Mouse (Mus musculus) spleen, adult 2 months (tissue): Measurements from ENCODE around the gene Mnt. TPM values are rescaled to one million over a fixed set of nuclear protein-coding genes. Genes with fewer than 3 reads are reported as not detected.
A peak's percentile ranks its signal among the peaks of the same experiment; 100 is the strongest.

Source experiments
- DNase-seq, 2 experiments: peaks; one replicate each; pipeline versions ENCODE4 v3.0.0 to v3.0.0-alpha.2; 2012 to 2021; ENCODE audit warnings: low spot score in 2 of 2, low read depth in 1 of 2
- H3K27ac ChIP-seq: fragments of 200-500 bp; 2 replicates; pipeline ENCODE4 v1.5.1; 2012; ENCODE audit warnings: low read length, inconsistent platforms; ENCODE audit not compliant: insufficient read depth
- H3K27me3 ChIP-seq: fragments of 200-500 bp; 2 replicates; pipeline ENCODE4 v1.6.1; 2012; ENCODE audit warnings: mild to moderate bottlenecking, moderate library complexity, low read length, inconsistent platforms; ENCODE audit not compliant: control insufficient read depth, insufficient read depth
- H3K36me3 ChIP-seq: fragments of 200-500 bp; 2 replicates; pipeline ENCODE4 v1.6.1; 2012; ENCODE audit warnings: mild to moderate bottlenecking, low read length, inconsistent platforms; ENCODE audit not compliant: control insufficient read depth, insufficient read depth
- H3K4me1 ChIP-seq: fragments of 200-500 bp; 2 replicates; pipeline ENCODE4 v1.6.1; 2011; ENCODE audit warnings: inconsistent platforms; ENCODE audit not compliant: control insufficient read depth, insufficient read depth, insufficient read length
- H3K4me3 ChIP-seq: fragments of 200-500 bp; 2 replicates; pipeline ENCODE4 v1.5.1; 2011; ENCODE audit warnings: mild to moderate bottlenecking, inconsistent platforms; ENCODE audit not compliant: insufficient read depth, insufficient read length; ENCODE audit errors: extremely low read depth
- CTCF ChIP-seq: fragments of 200-500 bp; IDR thresholded peaks from 2 replicates; pipeline ENCODE4 v1.5.1; 2011; ENCODE audit warnings: mild to moderate bottlenecking, inconsistent platforms; ENCODE audit not compliant: insufficient read depth, insufficient read length, insufficient replicate concordance; ENCODE audit errors: extremely low read depth
- POLR2A ChIP-seq: fragments of 200-500 bp; IDR thresholded peaks from 2 replicates; pipeline ENCODE4 v1.6.1; 2011; ENCODE audit warnings: low read depth, low read length, inconsistent platforms
- WGBS: fragments of 180-500 bp; shearing (Covaris S2); methylation state at CpG from one replicate; pipeline ENCODE4 v1.1.7; 2018; 5-methylcytosine and 5-hydroxymethylcytosine counted together
- polyA plus RNA-seq: library from polyadenylated mRNA; depleted of rRNA; stranded (reverse); fragments of >200 nt; gene quantifications from 2 replicates; pipeline ENCODE4 v1.2.3, GENCODE M21; 2012

The Mnt gene
- polyA plus RNA-seq, 1 experiment = 25.2 TPM

- Histone ChIP-seq H3K4me1 (peaks cover 38% of the 10 kb centered on the region), H3K27me3 (no peaks in the 10 kb centered on the region), H3K36me3 (peaks cover 9% of the 10 kb centered on the region), H3K4me3 (no peak overlapping the region), H3K27ac (peak overlapping the region; percentile 94; the same call in 1 of the 2 replicates)
- WGBS = 93% methylated on average over 22 of the region's 22 CpGs
- no peak for DNase-seq
- TF ChIP-seq POLR2A = no peak
- TF ChIP-seq CTCF = no peak
These were observed 5.7 kb downstream of the Mnt start for GRCm38 (mm10) chr11:74836225-74837055.

GRCm38 (mm10) chr11:74837056-74837693 lies 6.5 kb downstream of the Mnt start:
- peaks cover 11% of the 10 kb centered on the region for H3K36me3 ChIP-seq
- no peak for TF ChIP-seq CTCF
- TF ChIP-seq POLR2A = no peak
- H3K4me3 ChIP-seq = peak overlapping the region; percentile 22; the same call in 1 of the 2 replicates
- H3K27me3 ChIP-seq = no peaks in the 10 kb centered on the region
- DNase-seq = no peak
- WGBS = 36% methylated on average over 16 of the region's 16 CpGs
- peaks cover 38% of the 10 kb centered on the region for H3K4me1 ChIP-seq
- peak overlapping the region; percentile 94 for H3K27ac ChIP-seq

GRCm38 (mm10) chr11:74837694-74838431 lies 7.1 kb downstream of the Mnt start:
- WGBS = under 1% methylated on average over 53 of the region's 54 CpGs
- Histone ChIP-seq H3K4me3 (peak overlapping the region; percentile 69), H3K36me3 (peaks cover 17% of the 10 kb centered on the region), H3K4me1 (peaks cover 39% of the 10 kb centered on the region), H3K27ac (peak overlapping the region; percentile 94), H3K27me3 (no peaks in the 10 kb centered on the region)
- peak; percentile 95 to 98 for DNase-seq
- TF ChIP-seq CTCF (0 out of 2 replicates have a peak, but pooled peaks have one; percentile 9), POLR2A (no peak; the same call in none of the 2 replicates)

- peak overlapping the region; percentile 69 for H3K4me3 ChIP-seq
- no peak for TF ChIP-seq CTCF
- no peak for TF ChIP-seq POLR2A
- no peaks in the 10 kb centered on the region for H3K27me3 ChIP-seq
- DNase-seq = peak; percentile 93
- peaks cover 23% of the 10 kb centered on the region for H3K36me3 ChIP-seq
- under 1% methylated on average over 34 of the region's 35 CpGs for WGBS
- peak overlapping the region; percentile 94 for H3K27ac ChIP-seq
- H3K4me1 ChIP-seq = peaks cover 35% of the 10 kb centered on the region
These were observed 7.7 kb downstream of the Mnt start for GRCm38 (mm10) chr11:74838441-74838840.

GRCm38 (mm10) chr11:74838971-74839370 lies 8.3 kb downstream of the Mnt start:
- no peak overlapping the region for H3K4me3 ChIP-seq
- no peaks in the 10 kb centered on the region for H3K27me3 ChIP-seq
- peak overlapping the region; percentile 47 for H3K27ac ChIP-seq
- TF ChIP-seq CTCF = no peak
- no peak for TF ChIP-seq POLR2A
- DNase-seq = peak; percentile 54 to 73
- H3K36me3 ChIP-seq = peaks cover 26% of the 10 kb centered on the region
- H3K4me1 ChIP-seq = peaks cover 30% of the 10 kb centered on the region
- WGBS = under 1% methylated on average over 6 of the region's 6 CpGs

- TF ChIP-seq POLR2A = no peak
- no peak for TF ChIP-seq CTCF
- H3K4me1 ChIP-seq = peaks cover 20% of the 10 kb centered on the region
- H3K36me3 ChIP-seq = peaks cover 34% of the 10 kb centered on the region
- H3K27ac ChIP-seq = no peak overlapping the region
- H3K4me3 ChIP-seq = no peak overlapping the region
- H3K27me3 ChIP-seq = no peaks in the 10 kb centered on the region
- WGBS = 96% methylated on average over 19 of the region's 19 CpGs
- DNase-seq = no peak
These were observed 9.4 kb downstream of the Mnt start for GRCm38 (mm10) chr11:74839860-74840715.
